Mouse (Mus musculus) T-helper 17 cell (primary cell): ENCODE results near the gene Timm44.

ENCODE experiments used
- in situ Hi-C, 2 experiments: fragments of 300-600 bp; cut with MboI, MseI; formaldehyde crosslinking; loops; 1 replicate in 1 of 2; 2 replicates in 1 of 2; pipeline ENCODE4 v1.15.1; 2025; ENCODE audit warnings: high pct_unique_total_duplicates in 2 of 2

The Timm44 gene

DNA sequence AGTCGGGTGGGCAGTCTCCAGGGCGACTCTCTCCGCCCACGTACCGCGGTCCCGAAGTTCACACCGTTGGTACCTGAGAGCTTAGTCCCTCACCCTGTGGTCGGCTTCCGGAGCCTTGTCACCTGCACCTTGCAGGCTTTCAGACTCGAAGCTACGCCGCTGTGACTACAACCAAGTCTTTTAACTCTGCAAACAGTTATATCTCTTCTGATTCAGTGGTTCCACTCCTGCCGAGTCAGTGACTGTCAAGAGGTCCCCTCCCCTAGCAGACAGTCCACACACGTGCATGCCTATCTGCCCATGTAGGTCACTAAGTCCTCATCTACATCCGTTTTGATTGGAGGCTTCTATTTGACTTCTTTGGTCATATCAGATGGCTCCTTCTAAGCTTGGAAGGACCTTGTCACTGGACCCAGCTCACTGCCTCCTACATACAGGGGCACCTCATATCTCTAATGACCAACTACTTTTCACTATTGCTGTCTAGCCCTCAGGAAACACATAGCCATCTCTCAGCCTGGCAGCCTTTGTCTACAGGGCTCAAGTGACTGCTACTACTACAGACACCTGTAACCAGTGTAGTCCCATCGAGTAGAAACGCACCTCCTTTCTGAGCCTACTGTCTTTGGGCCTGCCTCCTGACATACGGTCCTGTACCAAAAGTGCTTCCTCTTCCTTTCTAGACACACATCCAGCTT lies 36.4 kb downstream of the Timm44 start:
- in situ Hi-C loops: loop anchor here in 1 of 2 experiments (10.0 kb wide), 1 partner anchor 605 kb away; the partner anchor contains the start of gene Stxbp2

DNA sequence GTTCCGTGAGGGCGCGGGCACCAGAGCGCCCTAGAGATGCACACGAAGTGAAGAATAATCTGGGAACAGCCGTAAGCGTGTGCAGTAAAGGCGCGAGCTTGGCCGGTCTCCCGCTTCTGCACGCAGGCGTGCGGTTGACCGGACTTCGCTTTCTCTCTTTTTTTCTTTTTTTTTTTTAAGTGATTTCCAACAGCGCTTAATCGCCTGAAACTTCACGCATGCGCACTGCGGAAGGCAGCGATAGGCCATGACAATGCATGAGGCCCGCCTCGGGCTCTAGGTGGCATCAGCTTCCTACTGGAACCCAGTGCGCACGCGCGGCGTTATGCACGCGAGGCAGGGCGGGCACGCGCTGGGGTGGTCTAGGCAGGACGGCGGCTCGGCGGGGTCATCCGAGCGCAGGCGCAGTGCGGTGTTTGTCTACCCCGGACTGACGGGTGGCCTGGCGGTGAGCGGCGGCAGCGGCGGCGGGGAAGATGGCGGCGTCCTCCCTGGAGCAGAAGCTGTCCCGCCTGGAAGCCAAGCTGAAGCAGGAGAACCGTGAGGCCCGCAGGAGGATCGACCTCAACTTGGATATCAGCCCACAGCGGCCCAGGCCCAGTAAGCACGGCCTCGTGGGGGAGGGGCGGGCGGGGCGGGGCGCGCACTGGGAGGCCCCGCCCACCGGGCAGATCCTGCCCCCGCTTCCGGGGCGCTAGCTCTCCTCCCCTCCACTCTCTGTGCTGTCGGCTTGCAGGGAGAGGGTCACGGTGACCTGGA lies 37.1 kb downstream of the Timm44 start, which contains the start of the genes Map2k7 and Gm49320:
Map2k7 (plus strand) TSS at position 307 of the 759 bp plus-strand sequence.
Gm49320 (plus strand) TSS at position 432 of the 759 bp plus-strand sequence.
- in situ Hi-C loops: loop anchor here in 1 of 2 experiments (10.0 kb wide), 1 partner anchor 604 kb away; the partner anchor contains the start of gene Stxbp2

DNA sequence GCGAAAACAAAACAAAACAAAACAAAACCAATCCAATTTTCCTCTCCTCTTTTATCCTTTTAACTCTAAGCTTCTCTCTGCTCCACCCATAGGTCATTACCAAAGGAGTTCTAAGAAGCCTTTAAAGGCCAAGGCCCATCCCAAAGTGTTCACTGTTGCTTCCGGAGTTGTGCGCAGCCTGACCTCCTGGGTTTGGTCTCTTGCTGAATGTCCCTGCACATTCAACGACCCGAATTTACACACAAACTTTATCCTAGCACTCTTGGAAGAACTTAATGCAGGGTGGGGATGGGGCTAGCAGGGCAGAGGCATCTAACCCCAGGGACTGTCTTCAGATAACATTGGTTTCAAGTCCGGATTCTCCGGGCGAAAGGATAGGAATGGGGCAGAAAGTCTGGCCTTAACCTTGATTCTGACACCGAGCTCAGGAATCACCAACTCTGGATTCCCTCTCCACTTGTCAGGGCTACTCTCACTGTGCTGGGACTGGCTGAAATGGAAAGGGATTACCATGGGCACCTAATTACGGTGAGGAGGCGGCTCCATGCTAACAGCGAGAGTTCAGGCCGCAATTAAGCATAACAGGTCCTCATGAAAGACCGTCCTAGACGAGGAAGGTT lies 37.8 kb downstream of the Timm44 start:
- in situ Hi-C loops: loop anchor here in 1 of 2 experiments (10.0 kb wide), 1 partner anchor 603 kb away; the partner anchor contains the start of gene Stxbp2

DNA sequence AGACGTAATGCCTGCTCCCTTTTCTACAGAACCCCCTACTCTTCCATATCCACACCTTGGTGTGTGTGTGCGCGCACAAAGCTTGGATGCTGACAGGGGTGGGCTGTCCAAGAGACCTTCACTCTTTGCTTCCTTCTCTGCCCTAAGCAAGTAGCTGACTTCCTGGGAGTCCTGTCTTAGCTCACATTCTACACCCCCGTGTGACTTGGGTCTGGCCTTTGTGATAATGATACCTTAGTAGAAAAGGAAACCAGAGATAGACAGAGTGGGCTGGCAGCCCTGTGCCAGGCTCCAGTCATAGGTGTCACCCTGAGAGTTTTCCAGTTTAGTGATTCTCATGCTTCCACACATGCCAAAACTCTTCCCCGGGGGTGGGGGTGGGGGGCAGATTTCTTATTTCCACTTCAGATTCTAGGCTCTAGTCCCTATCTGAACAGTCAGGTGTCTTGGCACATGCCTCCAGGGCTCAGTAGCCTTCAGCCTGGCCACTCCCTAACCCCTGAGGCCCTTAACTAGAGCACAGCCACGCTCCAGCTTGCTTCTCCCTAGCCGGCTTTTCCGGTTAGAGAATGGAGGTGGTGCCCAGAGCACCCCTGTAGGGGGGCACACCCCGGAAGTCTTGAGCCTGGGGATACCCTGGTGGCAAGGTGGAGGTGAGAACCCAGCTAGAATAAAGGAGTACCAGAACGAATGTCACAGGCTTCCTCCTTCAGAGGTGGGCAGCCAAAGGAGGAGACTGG lies 44.9 kb downstream of the Timm44 start:
- in situ Hi-C loops: loop anchor here in 1 of 2 experiments (10.0 kb wide), 1 partner anchor 596 kb away; the partner anchor contains the start of gene Stxbp2

DNA sequence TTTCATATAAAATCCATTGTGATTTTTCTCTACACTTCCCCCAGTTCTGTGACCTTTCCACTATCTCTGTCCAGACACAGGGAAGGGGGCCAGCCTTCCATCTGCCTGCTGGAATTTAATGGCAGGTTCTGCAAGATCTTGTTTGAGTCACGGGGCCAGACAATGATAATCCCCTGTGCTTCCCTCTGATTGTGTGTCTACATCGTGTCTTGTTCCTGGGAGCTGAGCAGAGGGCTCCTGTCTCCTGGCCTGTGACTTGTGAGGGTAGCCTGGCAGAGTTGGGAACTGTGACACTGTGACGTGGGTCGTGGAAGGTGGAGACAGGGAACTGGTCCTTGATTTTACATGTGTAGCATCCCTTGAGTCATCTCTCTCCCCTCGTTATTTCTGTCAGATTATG lies 45.9 kb downstream of the Timm44 start:
- in situ Hi-C loops: loop anchor here in 1 of 2 experiments (10.0 kb wide), 1 partner anchor 595 kb away; the partner anchor contains the start of gene Stxbp2

DNA sequence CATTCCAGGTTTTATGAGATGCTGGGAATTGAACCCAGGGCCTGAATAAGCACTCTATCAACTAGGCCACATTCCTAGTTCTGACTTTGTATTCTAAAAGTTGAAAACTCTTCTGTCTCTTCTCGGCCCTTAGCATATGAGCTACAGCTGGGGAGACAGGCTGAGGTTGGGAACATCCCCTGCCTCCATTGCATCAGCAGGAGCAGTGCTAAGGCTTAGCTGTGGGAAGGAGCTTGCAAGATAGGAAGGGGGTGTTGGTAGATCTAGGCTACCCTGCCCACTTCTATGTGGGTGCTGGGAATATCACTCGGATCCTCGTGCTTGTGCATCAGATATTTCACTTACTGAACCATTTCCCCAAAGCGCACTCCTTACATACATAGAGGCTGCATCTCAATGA lies 47.8 kb downstream of the Timm44 start:
- in situ Hi-C loops: no loop called here

DNA sequence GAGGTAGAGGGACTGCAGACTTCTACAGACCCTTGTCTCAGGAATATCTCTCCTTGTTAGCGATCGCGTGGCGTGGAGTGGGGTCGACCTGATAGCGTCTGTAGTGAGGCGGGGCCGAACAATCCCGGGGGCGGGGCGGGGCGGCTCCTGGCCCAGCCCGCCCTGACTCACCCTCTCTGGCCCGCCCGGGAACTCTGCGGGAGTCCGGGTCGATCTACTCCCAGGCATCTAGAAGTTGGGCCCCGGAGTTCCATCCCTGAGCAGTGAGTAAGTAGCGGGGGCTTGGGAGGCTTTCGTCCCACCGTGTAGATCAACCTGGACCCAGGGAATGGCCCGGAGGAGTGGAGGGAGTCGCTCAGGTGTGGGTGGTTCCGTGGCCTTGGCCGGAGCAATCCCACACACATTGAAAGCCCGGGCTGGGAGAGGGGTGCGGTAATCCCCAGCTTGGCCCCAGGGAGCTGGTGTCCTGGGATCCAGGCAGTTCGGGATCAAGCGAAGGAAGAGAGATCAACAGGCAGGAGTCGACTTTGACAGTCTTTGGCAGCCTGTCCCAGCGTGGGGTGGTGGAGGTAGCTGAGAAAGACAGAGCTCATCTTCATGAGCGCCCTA lies 48.9 kb downstream of the Timm44 start, which contains the start of gene Lrrc8e:
Lrrc8e (plus strand) TSS at position 89 of the 609 bp plus-strand sequence.
- in situ Hi-C loops: no loop called here

DNA sequence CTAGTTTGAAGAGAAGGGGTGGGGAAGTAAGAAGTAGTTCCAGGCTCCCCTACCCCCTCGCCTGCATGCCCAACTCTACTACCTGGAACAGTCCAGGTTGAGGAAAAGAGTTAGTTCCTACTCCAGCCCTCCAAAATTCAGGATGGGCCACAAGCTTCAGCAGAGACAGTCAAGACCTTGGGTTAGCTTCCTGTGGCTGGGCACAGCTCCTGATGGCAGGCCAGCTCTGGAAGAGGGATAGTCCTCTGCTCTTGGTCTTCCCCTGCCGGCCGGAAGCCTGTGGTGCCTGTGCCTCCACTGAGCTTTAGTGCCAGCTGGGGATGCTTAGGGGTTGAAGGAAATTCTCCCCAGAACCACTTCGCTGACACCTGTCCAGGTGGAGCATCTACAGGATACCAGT lies 49.4 kb downstream of the Timm44 start:
- in situ Hi-C loops: no loop called here

DNA sequence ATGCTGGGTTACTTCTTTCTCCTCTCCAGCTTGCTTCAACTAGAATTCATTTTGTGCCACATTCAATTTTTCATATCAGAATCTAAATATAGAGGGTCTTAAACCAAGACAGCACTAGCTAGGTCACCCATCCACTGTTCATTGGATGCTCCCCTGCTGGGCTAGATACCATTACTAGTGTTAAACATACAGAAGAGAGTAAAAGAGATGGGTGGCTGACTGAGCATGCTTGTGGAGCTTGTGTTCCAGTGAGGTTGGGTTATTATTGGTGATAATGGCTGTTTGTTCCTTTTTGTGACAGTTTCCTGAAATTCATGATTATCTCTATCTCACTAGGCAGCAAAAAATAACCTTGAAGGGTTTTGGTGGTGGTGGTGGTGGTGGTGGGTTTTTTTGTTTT lies 53.7 kb downstream of the Timm44 start:
- in situ Hi-C loops: no loop called here

DNA sequence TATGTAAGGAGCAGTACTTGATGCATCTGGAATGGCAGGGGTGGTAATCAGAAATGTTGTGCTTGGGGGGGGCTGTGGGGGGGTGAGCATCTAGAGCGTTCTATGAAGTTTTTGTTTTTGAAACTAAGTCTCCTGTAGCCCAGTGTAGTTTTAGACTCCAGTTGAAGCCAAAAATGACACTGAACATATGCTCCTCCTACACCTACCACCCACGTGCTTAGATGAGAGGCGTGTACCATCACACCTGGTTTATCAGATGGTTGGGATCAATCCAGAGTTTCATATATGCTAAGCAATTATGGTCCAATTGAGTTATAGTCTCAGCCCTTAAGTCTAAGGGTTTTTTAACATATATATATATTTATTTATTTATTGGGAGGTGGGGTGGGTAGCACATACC lies 56.1 kb downstream of the Timm44 start:
- in situ Hi-C loops: no loop called here

DNA sequence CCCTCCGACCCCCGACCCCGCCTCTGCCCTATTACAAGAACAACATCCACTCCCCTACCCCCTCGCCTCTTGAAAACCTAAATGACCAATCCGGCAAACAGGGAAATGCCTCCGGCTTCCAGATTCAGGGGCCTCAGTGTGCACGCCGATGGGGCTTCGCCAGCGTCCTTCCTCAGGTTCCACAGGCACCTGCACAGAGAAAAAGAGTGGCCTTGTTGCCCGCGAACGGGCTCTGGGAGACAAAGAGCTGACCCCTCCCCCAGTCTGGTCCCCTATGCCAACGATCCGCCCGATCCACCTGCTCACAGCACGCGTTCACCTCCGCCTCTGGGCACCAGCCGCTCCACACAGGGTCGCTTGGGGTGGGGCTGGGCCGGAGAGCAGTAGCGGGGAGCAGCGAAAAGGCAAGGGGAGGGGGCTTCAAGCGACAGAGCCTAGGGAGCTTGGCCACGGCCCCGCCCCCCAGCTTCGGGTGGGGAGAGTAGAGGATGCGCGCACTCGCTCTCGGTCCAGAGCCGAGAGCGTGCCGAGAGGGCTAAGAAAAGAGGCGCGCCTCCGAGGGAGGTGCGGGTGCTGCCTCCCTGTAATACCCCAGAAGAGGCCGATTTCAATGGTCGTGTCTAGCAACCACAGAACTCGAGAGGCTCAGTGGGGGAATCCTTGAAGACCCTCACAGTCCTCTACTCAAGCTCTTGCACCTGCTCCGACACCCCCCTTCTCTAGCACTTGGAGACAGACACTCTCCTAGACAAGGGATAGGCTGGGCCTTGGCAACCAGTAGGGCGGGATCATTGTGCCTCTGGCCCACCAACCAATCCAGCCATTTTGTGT lies 58.7 kb downstream of the Timm44 start, which contains the start of gene Prr36:
Prr36 (minus strand) TSS at position 669 of the 831 bp plus-strand sequence.
- in situ Hi-C loops: no loop called here

DNA sequence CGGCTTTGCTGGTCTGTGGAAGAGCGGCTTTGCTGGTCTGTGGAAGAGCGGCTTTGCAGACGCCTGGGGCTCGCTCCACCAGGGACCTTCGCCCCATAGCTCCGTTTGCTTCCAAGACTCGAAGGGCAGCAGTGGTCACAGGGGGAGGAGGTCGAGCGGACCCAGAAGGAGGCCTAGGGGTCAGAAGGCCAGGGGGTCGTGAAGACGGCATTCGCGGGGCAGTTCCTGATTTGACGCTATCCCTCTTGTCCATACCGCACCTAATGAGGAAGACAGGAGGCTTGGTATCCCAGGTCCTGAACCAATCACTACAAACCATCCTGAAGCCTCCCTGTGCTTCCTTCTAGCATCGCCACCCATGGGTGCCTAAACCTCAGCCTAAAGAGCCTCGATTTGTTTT lies 59.4 kb downstream of the Timm44 start:
- in situ Hi-C loops: no loop called here

DNA sequence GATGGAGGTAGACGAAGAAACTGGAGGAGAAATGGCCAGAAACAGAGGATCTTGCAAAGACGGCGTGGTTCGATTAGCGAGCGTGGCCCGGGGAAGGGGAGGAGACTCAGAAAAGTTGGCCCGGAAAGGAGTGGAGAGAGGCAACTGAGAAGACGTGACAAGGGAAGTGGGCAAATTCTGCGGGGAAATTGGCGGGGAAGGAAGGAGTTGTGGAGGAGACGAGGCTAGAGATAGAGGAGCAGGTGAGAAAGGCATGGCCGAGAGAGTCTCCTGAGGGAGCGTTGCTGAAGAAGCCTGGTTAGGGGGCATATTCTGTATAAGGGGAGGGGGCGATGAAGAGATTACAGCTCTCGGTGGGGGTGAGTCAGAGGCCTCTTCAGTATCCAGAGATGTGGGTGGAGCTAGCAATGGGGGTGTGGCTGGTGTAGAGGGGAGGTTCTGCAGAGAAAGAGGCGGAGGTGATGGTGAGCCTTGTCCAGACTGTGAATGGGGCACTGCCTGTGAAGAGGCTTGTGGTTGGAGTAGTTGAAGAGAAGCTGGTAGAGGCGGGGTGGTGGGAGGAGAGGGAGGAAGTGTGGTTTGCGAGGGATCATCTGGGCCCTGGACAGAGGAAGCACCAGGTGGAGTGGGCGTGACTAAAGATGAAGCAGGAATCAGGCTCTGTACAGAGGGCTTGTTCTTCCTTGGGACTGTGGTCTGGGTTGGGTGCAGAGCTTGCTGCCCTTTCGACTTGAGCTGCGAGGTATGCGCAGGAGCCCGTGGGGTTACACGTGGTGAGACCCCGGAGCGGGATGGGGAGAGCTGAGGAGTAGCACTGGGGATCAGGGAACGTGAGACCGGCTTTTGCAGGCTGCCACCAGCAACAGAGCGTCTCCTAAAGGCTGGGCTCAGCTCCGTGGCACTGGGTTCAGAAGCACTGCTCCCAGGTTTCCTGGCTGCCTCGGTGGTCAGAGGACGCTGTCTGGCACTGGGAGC lies 61.4 kb downstream of the Timm44 start:
- in situ Hi-C loops: no loop called here

DNA sequence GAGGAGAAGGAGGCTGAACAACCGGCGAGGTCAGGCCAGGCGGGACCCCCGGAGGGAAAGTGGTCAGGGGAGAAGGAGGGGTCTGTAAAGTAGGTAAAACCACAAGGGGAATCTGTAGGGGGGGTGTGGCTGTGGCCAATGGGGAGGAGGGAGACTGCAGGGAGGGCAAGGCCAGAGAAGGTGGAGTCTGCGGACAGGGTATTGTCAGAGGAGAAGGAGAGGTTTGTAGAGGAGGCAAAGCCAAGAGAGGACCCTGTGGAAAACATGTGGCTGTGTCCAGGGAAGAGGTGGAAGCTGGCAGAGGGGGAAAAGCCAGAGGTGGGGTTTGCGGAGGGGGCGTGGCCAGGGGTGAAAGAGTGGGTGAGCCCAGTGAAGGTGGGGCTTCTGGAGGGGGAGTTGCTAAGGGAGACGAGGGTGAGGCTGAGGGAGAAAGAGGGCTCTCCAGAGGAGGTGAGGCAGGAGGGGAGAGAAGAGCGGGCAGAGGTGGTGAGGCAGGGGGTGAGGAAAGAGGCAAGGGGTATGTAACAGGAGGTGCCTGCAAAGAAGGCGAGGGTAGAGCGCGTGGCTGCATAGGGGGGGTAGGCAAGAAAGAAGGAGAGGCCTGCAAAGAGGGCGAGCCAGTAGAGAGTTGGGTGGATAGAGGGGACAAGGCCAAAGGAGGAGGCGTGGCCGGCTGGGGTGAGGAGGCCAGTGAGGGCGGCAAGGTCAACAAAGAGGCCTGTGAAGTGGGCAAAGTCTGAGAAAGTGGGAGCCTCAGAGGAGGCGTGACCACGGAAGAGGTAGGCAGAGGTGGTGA lies 62.3 kb downstream of the Timm44 start:
- in situ Hi-C loops: no loop called here

DNA sequence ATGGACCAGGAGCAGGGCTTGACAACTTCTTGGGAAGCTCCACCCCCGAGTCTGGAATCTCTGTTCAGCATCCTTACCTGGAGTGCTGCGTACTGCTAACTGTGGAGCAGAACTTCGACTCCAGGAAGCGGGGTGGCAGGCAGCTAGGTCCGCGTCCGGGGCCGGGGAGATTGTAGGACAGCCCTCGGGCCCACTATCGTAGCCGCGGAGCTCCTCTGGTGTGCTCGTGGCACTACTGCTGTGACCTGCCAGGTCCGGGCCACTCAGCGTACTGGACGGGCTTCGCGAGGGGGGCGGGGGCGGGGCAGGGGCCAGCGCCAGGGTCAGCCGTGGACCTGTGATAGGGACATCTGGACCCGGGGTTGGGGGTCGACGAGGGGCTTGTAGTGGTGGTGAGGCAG lies 62.9 kb downstream of the Timm44 start:
- in situ Hi-C loops: no loop called here

DNA sequence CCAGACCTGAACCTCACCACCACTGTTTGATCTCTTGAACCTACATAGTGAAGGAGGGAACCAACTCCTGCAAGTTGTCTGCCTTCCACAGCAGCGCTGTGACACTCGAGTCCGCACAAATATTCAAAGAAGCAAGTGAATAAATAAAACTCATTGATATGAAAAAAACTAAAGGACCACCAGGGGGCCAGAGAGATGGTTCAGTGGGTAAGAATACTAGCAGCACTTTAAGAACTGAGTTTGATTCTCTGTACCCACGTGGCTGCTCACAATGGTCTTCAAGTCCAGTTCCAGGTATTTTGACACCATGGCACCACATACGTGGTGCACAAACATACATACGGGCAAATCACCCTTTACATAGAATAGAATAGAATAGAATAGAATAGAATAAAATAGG lies 64.6 kb downstream of the Timm44 start:
- in situ Hi-C loops: no loop called here
